Mouse (Mus musculus) stomach, embryonic 14.5 days (tissue): Measurements from ENCODE around the gene C1qtnf1. TPM values are rescaled to one million over a fixed set of nuclear protein-coding genes. Genes with fewer than 3 reads are reported as not detected.

Experiments
- ATAC-seq: fragments of 200-750 bp; cut with Nextera tagmentation; 2 replicates; pipeline ENCODE4 v1.8.0; 2017; ENCODE audit warnings: low read depth, moderate TSS enrichment; ENCODE audit not compliant: insufficient number of reproducible peaks, insufficient read depth, low FRiP score
- H3K27ac ChIP-seq: fragments of 300-500 bp; sonication (generic); 2 replicates; pipeline ENCODE4 v1.5.1; 2014; ENCODE audit warnings: mild to moderate bottlenecking, low read length, moderate library complexity, mixed read lengths
- H3K27me3 ChIP-seq: fragments of 300-500 bp; sonication (generic); 2 replicates; pipeline ENCODE4 v1.6.1; 2014; ENCODE audit warnings: low read length, control low read depth, mixed read lengths; ENCODE audit not compliant: control insufficient read depth, insufficient read depth
- H3K36me3 ChIP-seq: fragments of 300-500 bp; sonication (generic); 2 replicates; pipeline ENCODE4 v1.6.1; 2014; ENCODE audit warnings: mild to moderate bottlenecking, control low read depth, low read length, moderate library complexity, mixed read lengths; ENCODE audit not compliant: control insufficient read depth, insufficient read depth
- H3K4me1 ChIP-seq: fragments of 300-500 bp; sonication (generic); 2 replicates; pipeline ENCODE4 v1.6.1; 2014; ENCODE audit warnings: low read length, control low read depth, mixed read lengths; ENCODE audit not compliant: control insufficient read depth, insufficient read depth
- H3K4me2 ChIP-seq: fragments of 300-500 bp; sonication (generic); replicated peaks from 2 replicates; pipeline ENCODE4 v1.6.1; 2014; ENCODE audit warnings: low read depth, low read length, control low read depth
- H3K4me3 ChIP-seq: fragments of 300-500 bp; sonication (generic); 2 replicates; pipeline ENCODE4 v1.5.1; 2014; ENCODE audit warnings: low read depth, low read length, control low read depth
- H3K9ac ChIP-seq: fragments of 300-500 bp; sonication (generic); replicated peaks from 2 replicates; pipeline ENCODE4 v1.6.1; 2014; ENCODE audit warnings: low read depth, mild to moderate bottlenecking, control low read depth, low read length, moderate library complexity, mixed read lengths
- H3K9me3 ChIP-seq: fragments of 300-500 bp; sonication (generic); 2 replicates; pipeline ENCODE4 v1.6.1; 2016; ENCODE audit warnings: low read depth, low read length, control low read depth; ENCODE audit not compliant: control insufficient read depth
- WGBS: fragments of 180-500 bp; shearing (Covaris S2); extraction: QIAGEN DNeasy Blood & Tissue Kit; methylation state at CpG from one replicate; pipeline ENCODE4 v1.1.7; 2014; 5-methylcytosine and 5-hydroxymethylcytosine counted together
- polyA plus RNA-seq: library from polyadenylated mRNA; unstranded; fragments of >200 nt; fragmentation: Nextera tagmentation; extraction: Ambion mirVana; gene quantifications from 2 replicates; pipeline ENCODE4 v1.2.1, GENCODE M21; 2014

C1qtnf1 gene
- polyA plus RNA-seq, 1 experiment from 2014 or later: 7.0 TPM

DNA sequence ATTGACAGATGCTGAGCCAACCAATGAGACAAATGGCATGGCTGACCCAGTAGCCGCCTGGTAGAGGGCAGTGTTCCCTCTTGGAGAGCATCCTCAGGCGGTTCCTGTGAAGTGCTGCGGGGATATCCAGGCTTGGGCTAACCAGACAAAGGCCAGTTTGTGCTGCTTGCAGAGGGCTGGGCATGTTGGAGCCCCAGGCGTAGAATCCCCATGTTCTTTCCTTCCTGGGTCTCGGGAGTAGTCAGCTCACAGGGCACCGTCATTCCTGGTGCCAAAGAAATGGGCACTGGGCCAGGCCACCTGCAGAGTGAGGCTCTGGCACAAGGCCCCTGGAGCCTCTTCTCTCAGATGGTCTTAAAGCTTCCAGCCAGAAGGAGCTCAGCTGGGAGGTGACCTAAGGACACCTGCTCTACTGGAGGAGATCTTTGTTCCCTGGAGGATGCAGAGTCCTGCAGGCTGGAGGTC is 8.5 kb downstream of the C1qtnf1 start:
- peaks cover 34% of the 10 kb centered on the region for H3K4me1 ChIP-seq
- no peak overlapping the region for H3K27ac ChIP-seq
- no peaks in the 10 kb centered on the region for H3K36me3 ChIP-seq
- no peak for ATAC-seq
- 47% methylated on average over 6 of the region's 6 CpGs for WGBS
- no peak overlapping the region for H3K4me3 ChIP-seq
- no peak overlapping the region for H3K9ac ChIP-seq
- H3K27me3 ChIP-seq: no peaks in the 10 kb centered on the region
- no peaks in the 10 kb centered on the region for H3K9me3 ChIP-seq
- H3K4me2 ChIP-seq: no peak overlapping the region

DNA sequence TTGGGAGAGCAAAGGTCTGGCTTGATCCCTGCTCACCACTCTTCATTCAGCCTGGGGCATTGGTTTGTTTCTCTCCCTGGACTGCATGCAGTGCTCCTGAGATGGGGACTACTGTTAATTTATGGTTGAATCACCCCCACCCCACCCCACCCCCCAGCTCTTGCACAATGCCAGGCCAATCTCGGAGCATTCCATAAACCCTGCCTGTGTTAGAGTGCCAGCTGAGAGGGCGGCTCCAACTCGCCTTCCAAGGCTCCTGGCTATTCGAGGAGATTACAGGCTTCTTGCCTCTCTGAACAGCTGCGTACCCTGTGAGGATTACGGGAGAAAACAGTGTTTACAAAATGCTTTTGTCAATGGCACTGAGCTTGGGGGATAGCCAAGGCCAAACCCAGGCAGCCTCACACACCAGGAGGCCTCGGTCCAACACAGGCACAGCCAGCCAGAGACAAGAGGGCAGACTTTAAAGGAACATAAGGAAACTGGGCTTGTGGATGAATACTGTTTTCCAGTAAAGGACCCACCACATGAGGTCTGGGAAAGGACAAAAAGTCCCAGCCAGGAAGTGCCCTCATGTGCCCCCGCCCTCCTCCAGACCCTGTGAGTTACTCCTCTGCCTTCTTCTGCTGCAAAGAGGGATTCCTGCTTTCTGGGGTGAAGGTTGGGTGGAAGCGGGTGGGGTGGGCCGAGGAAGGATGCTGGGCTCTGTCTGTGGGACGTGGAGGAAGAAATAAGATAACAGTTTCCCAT is 10.8 kb downstream of the C1qtnf1 start:
- H3K27ac ChIP-seq: no peak overlapping the region
- no peaks in the 10 kb centered on the region for H3K27me3 ChIP-seq
- H3K36me3 ChIP-seq: no peaks in the 10 kb centered on the region
- no peaks in the 10 kb centered on the region for H3K9me3 ChIP-seq
- no peak overlapping the region for H3K4me3 ChIP-seq
- peaks cover 16% of the 10 kb centered on the region for H3K4me1 ChIP-seq
- 33% methylated on average over 11 of the region's 11 CpGs for WGBS
- no peak overlapping the region for H3K4me2 ChIP-seq
- ATAC-seq: no peak
- H3K9ac ChIP-seq: no peak overlapping the region

DNA sequence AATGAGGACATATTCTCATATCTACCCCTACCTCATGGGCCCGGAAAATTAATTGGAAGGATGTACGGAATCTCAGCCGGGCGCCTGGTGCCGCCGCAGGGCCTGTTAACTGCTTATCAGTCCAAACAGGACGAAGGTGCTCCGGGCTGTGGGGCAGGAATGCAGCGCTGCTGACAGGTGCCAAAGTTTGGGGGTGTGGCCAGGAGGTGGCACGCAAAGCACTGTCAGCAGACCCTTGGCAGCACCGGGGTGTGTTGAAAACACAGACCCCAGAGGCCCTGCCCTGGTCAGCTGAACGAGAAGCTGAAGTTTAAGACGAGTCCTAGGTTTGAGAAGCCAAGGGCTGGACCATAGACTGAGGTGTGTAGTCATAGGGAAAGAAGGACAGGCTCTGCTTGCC is 14.7 kb downstream of the C1qtnf1 start:
- no peaks in the 10 kb centered on the region for H3K27me3 ChIP-seq
- no peak overlapping the region for H3K27ac ChIP-seq
- H3K9ac ChIP-seq: no peak overlapping the region
- no peaks in the 10 kb centered on the region for H3K36me3 ChIP-seq
- H3K4me2 ChIP-seq: no peak overlapping the region
- H3K4me3 ChIP-seq: no peak overlapping the region
- WGBS: 65% methylated on average over 13 of the region's 13 CpGs
- peaks cover 10% of the 10 kb centered on the region for H3K4me1 ChIP-seq
- H3K9me3 ChIP-seq: no peaks in the 10 kb centered on the region
- ATAC-seq: 0 out of 2 replicates have a peak, but pooled peaks have one; percentile 26

DNA sequence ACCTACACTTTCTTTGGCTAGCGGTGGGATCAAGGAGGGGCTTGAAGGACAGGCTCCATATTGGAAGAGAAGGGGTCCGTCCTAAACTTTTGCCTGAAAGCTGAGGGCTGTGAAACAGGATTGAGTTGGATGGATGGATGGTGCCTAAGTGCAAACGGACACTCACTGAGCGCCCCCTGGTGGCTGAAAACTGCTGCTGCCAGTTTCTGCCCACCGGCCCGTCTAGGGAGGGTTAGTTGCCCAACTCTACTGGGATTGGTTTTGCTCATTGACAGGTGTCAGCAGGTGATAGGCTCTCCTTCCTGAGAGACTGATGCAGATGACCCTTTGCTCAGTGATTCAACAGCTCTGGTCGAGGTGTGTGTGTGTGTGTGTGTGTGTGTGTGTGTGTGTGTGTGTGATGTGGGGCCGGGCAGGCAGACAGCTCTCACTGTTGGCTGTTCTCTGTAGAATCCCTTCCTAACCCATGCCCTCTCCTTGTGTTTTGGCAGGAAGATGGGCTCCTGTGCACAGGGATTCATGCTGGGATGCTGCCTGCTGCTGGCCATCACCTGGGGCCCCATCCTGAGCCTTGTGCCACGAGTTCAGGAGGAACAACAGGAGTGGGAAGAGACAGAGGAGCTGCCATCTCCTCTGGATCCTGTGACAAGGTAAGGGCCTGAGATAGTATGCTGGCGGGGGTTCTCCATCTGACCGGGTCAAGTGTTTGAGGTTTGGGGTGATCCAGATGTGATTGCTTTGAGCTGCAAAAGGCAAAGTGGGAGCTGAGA is 15.4 kb downstream of the C1qtnf1 start:
- 0 out of 2 replicates have a peak, but pooled peaks have one; percentile 49 for ATAC-seq
- WGBS: 33% methylated on average over 11 of the region's 11 CpGs

DNA sequence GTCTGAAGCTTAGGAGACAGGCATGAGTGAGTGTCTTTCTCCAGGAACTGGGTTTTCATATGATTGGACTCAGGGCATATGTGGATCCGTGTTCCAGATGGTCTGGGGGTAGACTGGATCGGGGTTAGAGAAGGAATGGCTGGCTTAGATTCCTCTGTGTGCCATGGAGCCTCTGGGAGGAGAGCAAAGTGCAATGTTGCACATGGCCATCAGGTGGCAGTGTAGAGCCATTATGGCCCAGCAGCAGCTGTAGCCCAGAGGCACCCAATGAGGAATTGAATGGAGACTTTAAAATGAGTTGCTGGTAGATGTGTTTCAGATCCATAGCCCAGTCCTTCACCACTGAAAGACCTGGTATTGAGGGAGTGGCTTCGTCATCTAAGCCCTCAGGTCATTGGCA is 17.8 kb downstream of the C1qtnf1 start:
- Histone ChIP-seq H3K9me3 (no peaks in the 10 kb centered on the region), H3K4me1 (no peaks in the 10 kb centered on the region), H3K4me3 (no peak overlapping the region), H3K36me3 (no peaks in the 10 kb centered on the region), H3K4me2 (no peak overlapping the region), H3K27ac (no peak overlapping the region), H3K9ac (no peak overlapping the region), H3K27me3 (no peaks in the 10 kb centered on the region)
- WGBS: 14% methylated on average over 3 of the region's 3 CpGs
- peak; percentile 66; the same call in 1 of the 2 replicates for ATAC-seq

More for the DNA sequence above, 15.4 kb downstream of the C1qtnf1 start:
- Histone ChIP-seq H3K9ac (no peak overlapping the region), H3K27me3 (no peaks in the 10 kb centered on the region), H3K4me1 (peaks cover 8% of the 10 kb centered on the region), H3K36me3 (no peaks in the 10 kb centered on the region), H3K27ac (no peak overlapping the region), H3K9me3 (no peaks in the 10 kb centered on the region), H3K4me3 (no peak overlapping the region), H3K4me2 (no peak overlapping the region)

DNA sequence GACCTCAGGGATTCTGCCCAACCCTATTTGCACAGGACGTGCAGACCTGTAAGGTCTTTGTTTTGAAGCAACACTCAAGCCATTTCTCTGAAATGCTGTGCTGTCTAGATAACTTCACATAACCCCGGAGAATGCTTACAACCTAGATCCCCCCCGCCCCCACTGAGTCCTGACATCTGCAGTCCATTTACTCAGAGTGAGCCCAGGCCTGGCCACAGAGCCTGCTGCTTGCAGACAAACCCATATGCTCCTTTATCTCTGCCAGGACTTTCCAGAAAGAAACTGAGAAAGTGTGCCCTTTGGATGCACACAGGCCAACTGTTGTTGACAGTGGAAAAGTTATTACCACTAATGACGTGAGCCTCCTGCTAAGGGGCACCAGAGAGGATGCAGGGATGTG is 19.3 kb downstream of the C1qtnf1 start:
- H3K9ac ChIP-seq: no peak overlapping the region

DNA sequence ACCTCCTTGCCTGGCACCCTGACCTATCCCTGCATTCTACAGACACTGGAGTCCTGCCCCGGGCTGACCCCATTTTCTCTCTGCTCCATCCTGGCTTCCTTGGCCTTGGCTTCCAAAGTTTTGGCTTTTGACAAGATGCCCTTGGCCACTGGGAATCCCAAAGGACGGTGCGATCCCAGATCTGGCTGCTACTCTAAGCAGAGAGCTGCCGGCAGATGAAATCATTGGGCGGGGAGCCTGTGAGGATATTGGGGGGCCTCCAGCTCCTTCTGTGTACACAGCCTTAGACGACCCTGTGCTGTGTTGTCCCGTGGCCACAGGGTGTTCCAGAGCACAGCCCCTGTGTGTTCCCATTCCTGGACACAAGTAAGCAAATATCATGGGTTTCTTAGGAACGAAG is 20.4 kb downstream of the C1qtnf1 start:
- no peak overlapping the region for H3K4me3 ChIP-seq
- no peaks in the 10 kb centered on the region for H3K36me3 ChIP-seq
- no peaks in the 10 kb centered on the region for H3K27me3 ChIP-seq
- H3K9me3 ChIP-seq: no peaks in the 10 kb centered on the region
- no peak overlapping the region for H3K4me2 ChIP-seq
- no peak for ATAC-seq
- no peak overlapping the region for H3K9ac ChIP-seq
- 81% methylated on average over 8 of the region's 8 CpGs for WGBS
- no peaks in the 10 kb centered on the region for H3K4me1 ChIP-seq
- no peak overlapping the region for H3K27ac ChIP-seq

More for the DNA sequence above, 19.3 kb downstream of the C1qtnf1 start:
- ATAC-seq: no peak
- Histone ChIP-seq H3K9me3 (no peaks in the 10 kb centered on the region), H3K36me3 (no peaks in the 10 kb centered on the region), H3K27me3 (no peaks in the 10 kb centered on the region), H3K4me2 (no peak overlapping the region), H3K4me3 (no peak overlapping the region), H3K4me1 (no peaks in the 10 kb centered on the region), H3K27ac (no peak overlapping the region)
- WGBS: 49% methylated on average over 4 of the region's 4 CpGs

DNA sequence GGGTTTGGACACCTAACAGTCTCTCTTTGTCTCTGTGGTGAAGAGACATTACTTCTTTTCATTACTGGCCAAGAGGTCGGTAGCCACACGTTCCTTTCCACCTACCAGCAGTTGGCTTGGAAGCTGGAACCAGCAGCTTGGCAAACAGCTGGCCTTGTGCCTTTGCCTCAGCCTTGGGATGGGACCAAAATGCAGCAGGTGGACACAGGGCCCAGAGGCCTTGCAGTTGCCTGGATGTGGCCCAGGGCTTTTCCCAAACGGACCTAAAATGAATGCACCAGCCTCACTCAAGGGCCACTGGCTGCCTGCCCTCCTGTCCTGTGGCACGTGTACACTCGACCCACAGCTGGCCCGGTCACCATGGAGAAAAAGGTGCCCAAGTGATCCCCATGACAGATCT is 23.2 kb downstream of the C1qtnf1 start:
- Histone ChIP-seq H3K9ac (no peak overlapping the region), H3K36me3 (no peaks in the 10 kb centered on the region), H3K4me1 (no peaks in the 10 kb centered on the region), H3K27me3 (no peaks in the 10 kb centered on the region), H3K4me3 (no peak overlapping the region), H3K4me2 (no peak overlapping the region), H3K27ac (no peak overlapping the region), H3K9me3 (no peaks in the 10 kb centered on the region)
- no peak for ATAC-seq
- 81% methylated on average over 6 of the region's 6 CpGs for WGBS
